Mouse (Mus musculus) adrenal gland, adult 2 months (tissue): ENCODE measurements around the gene Iqcf6. TPM values are rescaled to one million over a fixed set of nuclear protein-coding genes. Genes with fewer than 3 reads are reported as not detected.
A peak's percentile ranks its signal among the peaks of the same experiment; 100 is the strongest.
"Not testable (repeated sequence)": the region's sequence is repeated elsewhere in the genome, so short reads cannot be mapped to it uniquely, and the experiment has no call there.

ENCODE experiments used
- DNase-seq: peaks from one replicate; pipeline ENCODE4 v3.0.0; 2021
- long read RNA-seq: library from polyadenylated mRNA; stranded (forward); transcript quantifications from one replicate; pipeline ENCODE4 v2.0.0, GENCODE M21; 2021
- polyA plus RNA-seq: library from polyadenylated mRNA; depleted of rRNA; stranded (reverse); fragments of >200 nt; gene quantifications from 2 replicates; pipeline ENCODE4 v1.2.3, GENCODE M21; 2012; rRNA removed
- total RNA-seq, 2 experiments: library from RNA; stranded (reverse); gene quantifications; 2 replicates each; pipeline ENCODE4 v1.2.3; 2021

Iqcf6 gene
- total RNA-seq (not detected), polyA plus RNA-seq (not detected in 2 replicates)
- long read RNA-seq: 0 reads

DNA sequence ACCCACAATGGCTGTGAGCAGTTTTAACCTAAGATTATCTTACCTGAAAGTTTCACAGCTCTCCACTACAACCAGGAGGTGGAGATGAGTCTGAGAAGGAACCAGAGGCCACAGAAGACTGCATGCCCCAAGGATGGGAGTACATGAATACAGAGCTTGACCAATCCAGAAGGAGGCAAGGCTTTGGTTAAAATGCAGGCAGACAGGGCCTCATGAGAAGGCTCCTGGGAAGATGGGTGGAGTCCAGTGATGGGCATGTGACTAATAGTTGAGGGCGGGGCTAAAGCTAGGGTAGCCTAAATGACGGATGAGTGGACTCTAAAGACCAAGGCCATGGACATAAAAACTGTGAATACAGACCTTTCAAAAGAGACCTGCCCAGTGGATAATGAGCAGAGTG is at the start of gene Iqcf6:
TSS of gene Iqcf6 (plus strand) at position 301 of the 400 bp plus-strand sequence.
- peak; percentile 13 for DNase-seq

DNA sequence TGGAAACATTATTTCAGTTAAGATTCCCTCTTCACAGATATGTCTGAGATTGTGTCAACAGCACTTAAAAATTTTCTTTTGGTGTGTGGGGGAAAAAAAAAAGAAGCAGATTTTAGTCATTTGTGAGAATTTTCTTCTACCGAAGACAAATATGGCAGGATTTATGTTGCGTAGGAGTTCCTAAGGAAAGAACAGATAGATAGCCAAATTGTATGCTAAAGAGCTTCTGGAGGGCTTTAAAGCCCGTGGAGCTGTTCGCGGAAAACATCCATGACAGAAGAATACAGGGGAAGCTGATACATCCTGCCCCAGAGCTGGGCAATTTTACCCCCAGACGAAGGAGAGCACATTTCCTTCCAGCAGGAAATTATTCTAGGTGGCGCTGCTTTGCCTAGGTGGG is 46.4 kb upstream of the Iqcf6 start:
- no peak for DNase-seq

DNA sequence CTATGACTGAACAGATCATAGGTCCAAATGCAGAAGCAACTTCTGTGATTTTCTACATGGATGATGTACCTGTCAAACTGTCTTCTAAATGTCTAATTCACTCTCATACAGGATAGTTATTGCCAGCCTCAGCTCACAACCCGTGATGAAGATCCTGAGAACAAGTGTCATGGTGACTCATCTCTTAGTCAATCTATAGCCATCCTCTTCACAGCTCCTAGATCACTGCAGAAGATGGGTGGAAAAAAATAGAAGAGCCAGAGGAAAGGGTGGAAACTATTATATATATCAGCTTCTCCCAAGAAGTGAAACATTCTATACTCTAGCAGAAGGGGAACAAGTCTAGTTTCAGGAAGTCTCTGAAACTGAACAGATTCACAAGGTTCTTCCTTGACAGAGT is 43.8 kb upstream of the Iqcf6 start:
- no peak for DNase-seq

DNA sequence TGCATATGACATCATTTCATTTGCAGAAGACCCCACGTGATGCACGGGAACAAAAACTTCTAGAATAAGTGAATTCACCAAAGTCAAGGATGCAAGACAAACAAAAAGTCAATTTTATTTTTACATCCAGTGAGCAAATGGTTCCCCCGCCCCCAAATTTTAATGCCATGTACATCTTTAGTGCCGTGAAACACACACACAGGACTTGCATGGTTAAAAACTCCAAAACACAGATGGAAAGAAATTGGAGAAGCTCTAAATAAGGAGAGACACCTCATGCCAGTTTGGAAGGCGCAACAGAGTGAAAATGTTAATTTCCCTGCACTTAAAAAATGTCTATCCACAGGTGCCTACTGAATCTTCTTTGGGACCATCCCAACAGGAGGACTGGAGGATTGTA is 34.2 kb upstream of the Iqcf6 start:
- DNase-seq: no peak

DNA sequence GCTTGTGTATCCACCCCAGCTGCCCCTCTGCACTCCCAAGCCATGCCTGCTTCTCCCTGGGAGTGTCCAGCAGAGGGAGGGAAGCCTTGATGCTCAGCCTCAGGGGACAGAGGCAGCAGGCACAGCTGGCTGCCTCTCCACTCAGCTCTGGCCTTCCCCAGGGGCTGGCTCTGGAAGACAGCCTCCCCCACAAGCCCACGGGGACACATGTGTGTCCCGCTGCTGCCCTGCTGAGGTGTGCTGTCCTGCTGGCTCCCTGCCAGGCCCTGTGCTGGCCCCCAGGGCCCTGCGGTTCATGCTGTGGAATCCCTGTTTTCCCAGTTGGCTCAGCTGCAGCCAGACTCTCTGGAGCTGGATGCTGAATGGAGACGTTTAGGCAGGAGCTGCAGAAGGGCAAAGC is 31.0 kb upstream of the Iqcf6 start:
- DNase-seq: not testable (repeated sequence)

DNA sequence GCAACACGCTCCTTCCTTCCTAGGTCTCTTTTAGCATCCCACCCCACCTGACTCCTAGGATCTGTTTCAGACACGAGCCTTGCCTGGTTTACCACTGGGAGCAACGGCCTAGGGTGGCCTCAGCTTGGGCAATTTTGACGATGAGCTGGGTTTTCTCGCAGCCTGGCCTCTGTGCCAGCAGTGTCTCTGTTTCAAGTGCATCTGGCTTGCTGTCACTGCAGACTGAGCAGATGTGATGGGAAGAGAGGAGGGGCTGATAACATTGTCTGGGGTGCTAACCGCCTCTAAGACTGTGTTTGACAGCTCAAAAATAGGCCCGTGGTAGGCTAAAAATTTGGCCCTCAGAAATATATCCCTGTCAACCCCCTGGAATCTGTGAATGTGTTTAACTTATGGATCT is 30.5 kb upstream of the Iqcf6 start:
- DNase-seq: no peak

DNA sequence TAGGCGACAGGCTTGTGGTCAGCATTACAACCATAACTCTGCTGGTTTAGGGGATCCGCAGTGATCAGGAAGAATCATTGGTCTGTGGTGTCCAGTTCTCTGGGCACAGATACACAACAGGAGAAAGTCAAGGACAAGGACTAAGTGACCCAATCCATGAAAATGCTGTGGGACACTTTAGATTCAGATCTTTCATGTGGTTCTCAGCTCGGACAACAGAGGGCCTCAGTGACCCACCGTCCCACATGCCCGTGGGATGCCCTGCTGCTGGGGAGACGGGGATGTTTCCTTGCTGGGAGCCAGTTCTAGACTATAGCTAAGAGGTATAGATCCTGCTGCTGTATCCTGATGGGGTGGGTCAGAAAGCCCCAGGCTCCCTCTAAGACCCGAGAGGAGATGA is 27.9 kb upstream of the Iqcf6 start:
- peak; percentile 37 for DNase-seq

DNA sequence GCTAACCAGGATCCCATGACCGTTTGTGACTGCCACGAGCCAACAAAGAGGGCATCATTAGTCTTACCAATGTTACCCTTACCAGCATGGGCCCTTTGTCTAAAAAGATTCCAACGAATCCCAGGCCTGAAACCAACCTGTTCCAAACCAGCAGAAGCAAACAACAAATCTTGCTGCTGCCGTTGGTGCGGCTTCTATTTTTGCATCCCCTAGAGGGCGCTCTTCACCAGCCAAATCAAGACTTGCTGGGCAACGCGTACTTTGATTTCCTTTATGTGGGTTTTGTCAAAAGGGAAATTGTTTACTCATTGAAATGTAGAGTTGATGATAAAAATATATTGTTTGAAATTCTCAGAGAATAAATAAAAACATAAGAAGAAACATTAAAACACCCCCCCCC is 25.8 kb upstream of the Iqcf6 start:
- DNase-seq: peak; percentile 33

DNA sequence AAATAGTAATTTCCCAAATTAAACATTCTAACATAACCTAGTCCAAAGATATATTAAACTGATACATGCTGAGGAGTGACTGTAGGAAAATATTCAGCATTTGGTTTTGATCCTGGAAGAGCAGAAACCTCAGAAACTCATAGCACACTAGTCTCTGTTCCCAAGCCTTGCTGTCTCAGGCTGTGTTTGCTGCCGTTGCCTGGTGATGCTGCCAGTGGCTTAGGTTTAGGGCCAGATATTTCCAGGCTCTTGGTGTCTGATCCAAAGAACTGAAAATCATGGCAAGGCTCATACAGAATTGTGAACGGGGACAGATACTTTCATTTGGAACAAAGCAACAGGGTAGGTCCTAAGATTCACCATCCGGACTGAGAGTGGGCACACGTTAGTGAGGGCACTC is 15.7 kb upstream of the Iqcf6 start:
- DNase-seq: no peak

DNA sequence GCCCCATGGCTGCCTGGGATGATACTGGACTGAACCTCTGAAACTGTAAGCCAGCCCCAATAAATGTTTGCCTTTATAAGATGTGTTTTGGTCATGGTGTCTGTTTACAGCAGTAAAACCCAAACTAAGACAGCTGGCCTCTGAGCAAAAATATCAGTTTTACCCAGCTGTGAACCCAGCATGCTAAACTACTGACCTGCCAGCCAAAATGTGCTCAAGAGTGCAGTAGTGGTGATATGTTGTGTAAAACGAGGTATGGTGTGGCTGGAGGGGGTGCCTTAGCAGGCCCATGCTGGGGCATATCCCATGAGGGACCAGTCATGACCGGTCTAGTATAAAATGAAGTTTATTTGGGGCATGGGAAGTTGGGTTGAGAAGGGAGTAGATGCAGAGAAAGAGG is 12.4 kb upstream of the Iqcf6 start:
- DNase-seq: no peak

DNA sequence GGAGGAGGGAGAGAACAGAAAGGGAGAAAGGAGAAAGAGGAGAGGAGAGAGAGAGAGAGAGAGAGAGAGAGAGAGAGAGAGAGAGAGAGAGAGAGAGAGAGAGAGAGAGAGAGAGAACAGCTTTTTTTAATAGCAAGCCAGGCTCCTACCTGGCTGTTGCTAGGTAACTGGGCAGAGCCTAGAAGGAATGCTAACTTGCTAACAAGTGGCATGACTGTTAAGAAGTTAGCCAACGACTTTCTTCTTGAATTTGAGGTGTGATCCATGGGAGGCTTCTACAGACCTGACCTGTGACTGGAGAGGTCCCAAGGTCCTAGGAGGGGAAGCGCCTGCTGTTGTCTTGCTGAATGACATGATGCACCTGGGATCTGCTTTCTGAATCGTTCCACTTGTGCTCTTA is 11.8 kb upstream of the Iqcf6 start:
- no peak for DNase-seq

DNA sequence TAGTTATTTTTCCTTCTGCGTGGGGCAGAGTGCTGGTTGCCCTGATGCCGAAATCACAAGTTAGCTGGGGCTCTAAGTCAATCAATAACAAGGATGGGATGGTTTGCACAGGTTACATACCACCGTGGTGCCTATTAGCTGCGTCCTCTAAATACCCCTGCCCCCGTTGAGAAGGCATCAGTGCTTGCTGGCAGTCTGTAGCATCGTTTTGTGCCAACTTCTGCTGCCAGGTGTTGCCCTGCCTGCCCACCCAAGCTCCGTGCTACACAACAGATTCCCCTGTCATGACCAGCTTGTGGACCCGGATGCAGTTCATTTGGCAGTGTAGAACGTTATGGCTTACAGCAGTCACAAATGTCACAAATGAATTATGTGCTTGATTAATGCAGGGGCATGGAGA is 10.1 kb upstream of the Iqcf6 start:
- no peak for DNase-seq

DNA sequence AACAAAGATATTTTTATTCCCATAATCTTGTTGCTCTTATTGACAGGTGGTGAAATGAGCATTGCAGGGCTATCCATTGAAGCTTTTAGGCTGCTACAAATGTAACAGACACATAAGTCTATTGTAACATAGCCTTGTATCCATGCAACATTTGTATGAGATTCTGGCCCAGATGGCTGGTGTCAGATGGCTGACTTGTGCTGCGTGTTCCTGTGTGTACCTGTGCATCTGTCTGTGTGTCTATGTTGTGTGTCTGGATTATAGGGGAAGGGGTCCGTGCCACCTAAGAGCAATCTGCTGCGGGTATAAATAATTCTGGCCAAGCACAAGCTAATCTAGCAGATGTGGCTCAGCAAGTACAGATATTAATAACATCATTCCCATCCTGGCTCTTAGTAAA is 8.9 kb upstream of the Iqcf6 start:
- no peak for DNase-seq

DNA sequence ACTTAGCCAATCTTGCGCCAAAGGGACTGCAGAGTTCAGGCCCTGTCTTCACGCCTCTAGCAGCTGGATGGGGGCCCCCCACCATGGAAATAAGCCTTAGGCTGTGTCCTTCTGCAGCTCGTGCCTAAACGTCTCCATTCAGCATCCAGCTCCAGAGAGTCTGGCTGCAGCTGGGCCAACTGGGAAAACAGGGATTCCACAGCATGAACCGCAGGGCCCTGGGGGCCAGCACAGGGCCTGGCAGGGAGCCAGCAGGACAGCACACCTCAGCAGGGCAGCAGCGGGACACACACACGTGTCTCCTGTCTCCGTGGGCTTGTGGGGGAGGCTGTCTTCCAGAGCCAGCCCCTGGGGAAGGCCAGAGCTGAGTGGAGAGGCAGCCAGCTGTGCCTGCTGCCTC is 1.4 kb downstream of the Iqcf6 start:
- DNase-seq: not testable (repeated sequence)

DNA sequence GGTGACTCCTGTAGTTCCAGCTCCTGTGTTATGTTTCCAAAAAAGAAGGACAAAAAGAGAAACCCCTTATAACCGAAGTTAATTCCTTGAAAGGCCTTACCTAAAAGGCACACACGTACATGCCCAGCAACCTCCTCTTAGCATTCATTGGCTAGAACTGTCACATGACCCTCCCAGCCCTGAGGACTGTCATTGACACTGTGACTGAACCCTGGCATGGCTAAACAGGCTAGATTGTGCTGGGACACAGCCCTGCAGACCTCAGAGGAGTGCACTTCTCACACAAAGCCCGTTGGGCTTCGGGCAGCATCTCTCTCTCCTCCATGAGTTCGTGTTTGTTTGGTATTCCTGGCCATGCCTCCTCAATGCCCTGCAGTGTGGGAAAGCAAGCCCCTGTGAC is 5.8 kb downstream of the Iqcf6 start:
- no peak for DNase-seq

DNA sequence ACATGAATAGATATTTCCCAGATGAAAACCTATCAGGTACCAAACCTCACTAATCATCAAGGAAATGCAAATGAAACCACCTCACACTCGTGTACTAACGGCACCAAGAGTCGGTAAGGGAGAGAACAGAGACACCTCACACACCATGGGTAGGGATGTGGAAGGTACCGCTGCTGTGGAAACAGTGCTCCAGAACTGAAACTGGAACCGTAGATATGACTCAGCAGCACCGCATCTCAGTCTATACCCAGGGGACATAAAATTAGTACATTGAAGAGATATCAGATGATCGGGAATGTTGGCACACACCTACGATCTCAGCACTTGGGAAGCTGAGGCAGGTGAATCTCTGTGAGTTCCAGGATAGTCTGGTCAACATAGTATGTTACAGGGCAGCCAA is 11.8 kb downstream of the Iqcf6 start:
- DNase-seq: no peak

DNA sequence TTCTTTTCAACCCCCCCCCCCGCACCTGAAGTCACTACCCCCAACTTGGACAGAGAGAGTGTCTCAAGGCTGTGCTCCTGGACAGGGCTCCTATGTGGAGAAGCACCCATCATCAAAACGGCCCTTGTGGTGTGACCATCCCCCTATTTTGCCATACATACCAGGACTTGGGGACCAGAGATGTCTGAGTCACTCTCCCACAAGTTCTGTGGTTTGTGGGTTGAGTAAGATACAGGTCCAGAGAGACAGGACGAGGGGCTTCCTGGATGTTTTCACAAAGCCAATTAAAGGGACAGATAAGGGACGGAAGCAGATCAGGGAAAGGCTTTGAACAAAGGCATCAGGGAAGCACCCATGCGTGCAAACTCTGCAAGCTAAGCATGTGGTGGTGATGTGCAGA is 15.0 kb downstream of the Iqcf6 start:
- DNase-seq: no peak

DNA sequence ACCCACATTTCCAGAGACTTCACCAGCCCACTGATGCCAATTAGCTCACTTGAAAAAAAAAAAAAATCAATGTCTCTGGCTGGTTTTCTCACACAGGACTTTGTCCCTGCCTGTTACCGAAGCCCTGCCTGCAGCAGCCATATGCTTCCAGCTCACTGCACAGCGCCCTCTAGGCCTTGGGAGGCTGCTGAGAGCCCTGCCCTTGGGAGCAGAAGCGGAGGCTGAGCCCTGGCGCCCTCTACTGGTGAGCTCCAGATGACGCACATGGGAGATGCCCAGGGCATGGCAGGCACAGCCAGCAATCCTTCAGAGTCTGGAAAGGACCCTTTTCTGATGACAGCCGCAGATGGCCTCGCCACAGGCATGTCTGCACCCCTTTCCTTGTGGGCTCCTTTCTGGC is 16.7 kb downstream of the Iqcf6 start:
- DNase-seq: peak; percentile 86

DNA sequence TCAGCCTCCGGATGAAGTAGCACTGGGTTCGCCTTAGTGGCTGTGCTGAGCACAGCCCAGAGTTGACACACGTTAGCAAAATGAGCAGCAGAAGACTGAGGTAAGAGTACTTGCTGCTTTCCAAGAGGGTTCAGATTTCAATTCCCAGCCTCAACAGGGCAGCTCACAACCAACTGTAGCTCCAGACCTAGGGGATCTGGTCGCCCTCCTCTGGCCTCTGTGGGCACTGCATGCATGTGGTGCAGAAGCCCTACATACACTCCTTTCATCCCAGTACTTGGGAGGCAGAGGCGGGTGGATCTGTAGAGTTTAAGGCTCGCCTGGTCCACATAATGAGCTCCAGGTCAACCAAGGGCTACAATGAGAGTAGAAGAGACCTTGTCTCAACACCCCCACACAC is 17.4 kb downstream of the Iqcf6 start:
- no peak for DNase-seq

DNA sequence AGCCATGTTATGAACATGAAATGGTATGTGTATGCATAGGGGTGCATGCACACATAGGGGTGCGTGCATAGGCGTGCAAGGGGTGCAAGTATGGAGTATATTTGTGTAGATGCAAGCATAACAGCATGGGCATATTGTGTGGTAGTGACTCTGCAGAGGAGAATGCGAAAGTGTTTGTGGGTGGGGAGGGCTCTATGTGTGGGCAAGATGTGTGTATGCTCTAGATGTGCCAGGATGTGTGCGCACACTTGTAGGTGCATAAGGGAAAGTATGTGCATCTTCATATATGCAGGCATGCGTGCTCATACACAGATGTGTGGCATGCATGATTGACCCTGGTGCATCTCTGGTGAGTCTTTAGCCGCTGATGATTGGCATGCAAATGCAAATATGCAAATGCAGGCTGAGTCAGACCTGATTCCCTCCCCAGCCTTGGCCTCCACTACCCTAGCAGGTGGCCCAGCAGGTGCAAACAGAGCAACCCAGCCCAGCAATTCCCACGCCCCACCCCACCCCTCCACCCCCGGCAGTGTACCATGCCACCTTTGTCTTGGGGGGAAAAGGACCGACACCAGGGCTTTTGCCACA is 19.4 kb downstream of the Iqcf6 start:
- no peak for DNase-seq

DNA sequence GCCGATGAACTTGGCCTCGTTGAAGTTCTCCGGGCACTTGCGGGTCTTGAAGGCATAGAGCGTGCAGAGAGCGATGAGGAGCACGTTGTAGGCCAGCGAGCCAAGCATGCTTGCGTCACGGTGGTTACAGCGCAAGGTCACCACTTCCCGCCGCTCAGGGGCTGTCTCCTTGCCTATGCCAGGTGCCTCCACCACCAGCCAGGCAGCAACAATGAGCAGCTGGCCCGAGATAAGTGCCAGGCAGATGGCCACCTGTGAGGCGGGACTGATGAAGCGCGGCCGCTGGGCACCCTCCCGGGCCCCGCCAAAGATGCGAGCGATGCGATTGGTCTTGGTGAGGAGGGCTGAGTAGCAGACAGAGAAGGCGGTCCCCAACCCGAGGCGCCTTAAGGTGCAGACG is 20.8 kb downstream of the Iqcf6 start:
- no peak for DNase-seq

DNA sequence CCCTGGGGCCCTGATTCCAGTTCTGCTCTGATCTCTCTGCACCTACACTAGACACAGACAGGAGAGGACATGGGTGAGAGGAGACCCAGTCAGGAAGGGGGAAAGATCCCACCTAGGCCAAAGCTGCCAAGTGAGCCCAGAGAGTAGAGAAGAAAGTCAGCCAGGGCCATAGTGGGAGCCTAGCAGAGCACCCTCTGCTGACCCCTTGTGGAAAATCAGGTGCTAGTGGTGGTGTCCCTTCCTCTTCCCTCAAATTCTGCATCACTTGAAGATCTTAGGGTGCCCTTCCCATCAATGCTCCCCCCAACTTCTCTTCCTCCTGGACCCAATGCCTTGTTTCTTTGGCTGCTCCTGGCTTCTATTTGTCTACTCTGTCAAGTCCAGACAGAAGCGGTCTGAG is 26.3 kb downstream of the Iqcf6 start:
- no peak for DNase-seq

DNA sequence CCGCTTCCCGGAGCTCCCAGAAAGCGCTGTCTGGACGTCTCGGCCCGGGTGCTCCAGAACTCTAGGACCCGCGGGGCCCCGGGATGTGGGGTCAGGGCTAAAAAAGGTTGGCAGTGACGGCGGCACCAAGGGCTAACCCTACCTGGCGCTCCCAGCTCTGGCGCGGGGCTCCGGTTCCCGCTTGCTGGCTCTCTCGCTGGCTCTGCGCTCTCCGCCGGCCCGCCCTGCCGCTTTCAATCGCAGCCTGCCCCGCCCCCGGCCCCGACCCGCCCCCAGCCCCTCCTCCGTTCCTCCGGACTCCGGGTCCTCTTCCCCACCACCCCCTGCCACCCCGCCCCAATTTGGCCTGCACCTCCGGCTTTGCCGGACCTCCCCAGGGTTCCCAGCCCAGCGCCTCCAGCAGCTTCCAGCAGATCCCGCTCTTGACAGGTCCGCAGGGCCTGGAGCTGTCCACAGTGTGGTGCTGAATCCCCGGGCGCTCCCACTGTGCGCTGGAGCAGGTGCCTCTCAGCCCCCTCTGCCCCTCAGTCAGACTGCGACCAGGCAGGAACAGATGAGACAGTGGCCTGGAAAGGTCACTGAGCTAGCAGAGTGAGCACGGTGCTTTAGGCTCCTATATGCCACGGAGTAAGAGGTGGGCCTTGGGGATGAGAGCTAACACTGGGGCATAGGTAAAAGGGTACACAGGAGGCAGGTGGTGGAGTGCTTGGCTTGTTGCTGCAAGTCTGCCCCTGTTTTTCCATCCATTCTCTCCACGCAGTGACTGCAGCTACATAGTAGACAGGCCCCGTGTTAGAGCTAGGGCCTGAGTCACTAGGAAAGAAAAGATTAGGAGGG is 29.7 kb downstream of the Iqcf6 start, which contains the start of gene Grm2:
TSS of gene Grm2 (minus strand) at position 199 of the 837 bp plus-strand sequence.
- peak; percentile 74 for DNase-seq

DNA sequence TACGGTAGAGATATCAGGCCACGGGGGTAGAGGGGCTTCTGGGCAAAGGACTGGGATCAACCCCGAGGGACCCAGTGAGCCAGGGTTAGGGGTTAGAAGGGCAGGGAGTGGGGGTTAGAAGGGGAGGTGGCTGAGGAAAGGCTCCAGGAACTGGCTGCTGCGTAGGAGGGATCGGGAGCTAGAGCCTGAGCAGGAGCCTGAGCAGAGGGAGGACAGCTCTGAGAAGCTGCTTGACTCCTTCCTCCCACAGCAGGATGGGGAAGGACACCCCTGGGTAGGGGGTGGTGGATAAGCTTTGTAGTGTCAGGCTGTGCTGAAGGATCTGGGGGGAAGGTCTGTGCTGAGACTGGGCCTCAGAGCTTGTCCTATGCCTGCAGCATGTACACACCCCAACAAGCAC is 30.4 kb downstream of the Iqcf6 start:
- no peak for DNase-seq
